In the genomic region with DNA sequence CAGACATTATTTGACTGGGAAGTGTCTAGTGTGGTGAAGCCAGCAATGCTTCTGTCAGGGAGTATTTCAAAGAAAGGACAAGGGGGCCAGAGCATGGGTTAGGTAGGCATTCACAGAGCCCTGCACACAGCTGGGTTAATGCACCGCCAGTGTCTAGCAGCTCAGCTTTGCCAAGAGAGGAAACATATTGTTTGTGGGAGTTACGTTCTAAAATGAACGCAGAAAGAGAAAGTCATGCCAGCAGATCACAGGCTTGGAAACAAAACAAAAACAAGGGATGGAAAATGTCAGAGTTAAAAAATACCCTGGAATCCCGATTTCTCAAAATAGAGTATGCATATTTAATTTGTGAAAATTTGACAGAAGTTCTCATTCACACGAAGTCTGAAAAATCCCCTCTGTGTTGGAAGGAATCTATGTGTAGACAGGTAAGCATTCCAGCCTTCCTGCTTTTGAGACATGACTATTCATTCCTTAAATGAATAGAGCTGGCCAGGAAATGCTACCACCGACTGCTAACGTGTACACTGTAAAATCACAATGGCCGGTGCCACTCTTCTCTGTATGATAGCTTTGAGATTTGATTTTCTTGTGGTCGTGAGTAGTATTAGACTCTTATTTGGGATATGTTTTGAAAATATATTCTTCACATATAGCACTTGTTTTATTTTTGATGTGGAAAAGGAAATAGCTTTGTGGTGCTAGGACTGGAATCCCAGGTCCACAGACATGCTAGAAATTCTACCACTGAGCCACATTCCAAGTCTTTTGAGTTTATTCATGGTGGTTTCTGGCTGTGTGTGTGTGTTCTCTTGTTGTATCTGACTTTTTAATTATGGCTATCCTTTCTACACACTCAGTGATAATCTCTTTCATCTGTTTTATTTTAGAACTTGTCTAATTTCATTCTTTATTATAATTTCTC, we compare ENCODE assay signal across 17 mouse cellular contexts. TPM values are rescaled to one million over a fixed set of nuclear protein-coding genes. Genes with fewer than 3 reads are reported as not detected.
DNase-seq lines count a peak whose midpoint lies in the region; ATAC-seq and TF ChIP-seq lines count a peak whose summit lies in the region.
"Had no signal": no experiment of that assay in that cellular context is flagged by ENCODE, and none has a peak within 500 bp of the region (broad histone marks: within the 10 kb centered on the region; RNA-seq: fewer than 3 reads in every experiment).

No protein-coding gene starts in this region.

- no peaks in the 10 kb centered on the region for H3K9me3 ChIP-seq in kidney, embryonic 15.5 days (replicated peaks)
- H3K9me3 ChIP-seq in intestine, embryonic 15.5 days, result no peaks in the 10 kb centered on the region
- no peaks in the 10 kb centered on the region for H3K9me3 ChIP-seq in hindbrain, embryonic 14.5 days (ENCODE audit: control insufficient read depth, low read length)
- H3K9me3 ChIP-seq: heart, embryonic 15.5 days; hindbrain, embryonic 13.5 days had no signal

- peak; percentile 22 for DNase-seq in kidney, adult 2 months
- DNase-seq in 3T3-L1 (ENCODE audit: low read depth, low spot score), result peak; percentile 58
- peak; percentile 45 for DNase-seq in left cerebral cortex, postnatal 36 days (ENCODE audit: low spot score in 2 of 2)
- no peak for DNase-seq in spleen, adult 18-20 months
- no peak for DNase-seq in hindbrain, embryonic 14.5 days (ENCODE audit: low spot score)
- DNase-seq: cerebellum, adult 11 months; kidney, adult 18-20 months; kidney, postnatal 4 days; liver, postnatal 0 days had no signal

- no peak for ATAC-seq in kidney, embryonic 15.5 days (replicated peaks; ENCODE audit: low FRiP score)
- ATAC-seq in intestine, embryonic 15.5 days, result no peak
- ATAC-seq in hindbrain, embryonic 14.5 days (ENCODE audit: low FRiP score), result no peak
- ATAC-seq: CD4-positive, CD25-positive, alpha-beta regulatory T cell, adult 4 months; liver, postnatal 0 days had no signal

- no peak for TF ChIP-seq POLR2A in kidney, adult 2 months (IDR thresholded peaks at IDR 0.05; ENCODE audit: low read depth, low read length)
- no peak for TF ChIP-seq POLR2A in embryonic fibroblast, embryonic 13.5 days (IDR thresholded peaks at IDR 0.05; ENCODE audit: low read depth, low read length)

- no peak overlapping the region for H3K9ac ChIP-seq in kidney, embryonic 15.5 days
- H3K9ac ChIP-seq in intestine, embryonic 15.5 days, result no peak overlapping the region
- H3K9ac ChIP-seq in hindbrain, embryonic 14.5 days, result no peak overlapping the region
- H3K9ac ChIP-seq: heart, embryonic 15.5 days; hindbrain, embryonic 13.5 days; liver, postnatal 0 days had no signal

- 48% methylated on average over 9 of the region's 9 CpGs for WGBS in kidney, adult 2 months
- WGBS in kidney, embryonic 15.5 days, result 66% methylated on average over 9 of the region's 9 CpGs
- 74% methylated on average over 9 of the region's 9 CpGs for WGBS in intestine, embryonic 15.5 days
- WGBS in hindbrain, embryonic 14.5 days, result 82% methylated on average over 9 of the region's 9 CpGs

- H3K4me3 ChIP-seq in kidney, adult 2 months (ENCODE audit: insufficient read depth, low read depth, low read length), result no peak overlapping the region
- H3K4me3 ChIP-seq in kidney, embryonic 15.5 days (replicated peaks), result no peak overlapping the region
- H3K4me3 ChIP-seq in embryonic fibroblast, embryonic 13.5 days (ENCODE audit: insufficient read depth, low read length), result no peak overlapping the region
- no peak overlapping the region for H3K4me3 ChIP-seq in intestine, embryonic 15.5 days (replicated peaks)
- H3K4me3 ChIP-seq in hindbrain, embryonic 14.5 days (replicated peaks; ENCODE audit: low read length), result no peak overlapping the region
- H3K4me3 ChIP-seq: erythroblast, embryonic 14.5 days; heart, embryonic 15.5 days; hindbrain, embryonic 13.5 days; megakaryocyte, embryonic 14.5 days had no signal

- H3K4me2 ChIP-seq in kidney, embryonic 15.5 days, result no peak overlapping the region
- H3K4me2 ChIP-seq in intestine, embryonic 15.5 days (replicated peaks), result no peak overlapping the region
- no peak overlapping the region for H3K4me2 ChIP-seq in hindbrain, embryonic 14.5 days (replicated peaks)
- H3K4me2 ChIP-seq: heart, embryonic 15.5 days; hindbrain, embryonic 13.5 days had no signal

- no peak for TF ChIP-seq CTCF in kidney, adult 2 months (conservative IDR thresholded peaks at IDR 0.05; ENCODE audit: insufficient read depth, insufficient read length, low read depth, low read length)
- TF ChIP-seq CTCF in embryonic fibroblast, embryonic 13.5 days (IDR thresholded peaks at IDR 0.05; ENCODE audit: borderline replicate concordance, insufficient read depth, low read length), result no peak

- no peaks in the 10 kb centered on the region; the same call in 1 of the 2 replicates for H3K27me3 ChIP-seq in kidney, adult 2 months (replicated peaks; ENCODE audit: control insufficient read depth, insufficient read depth, low read length)
- no peaks in the 10 kb centered on the region for H3K27me3 ChIP-seq in kidney, embryonic 15.5 days
- no peaks in the 10 kb centered on the region for H3K27me3 ChIP-seq in intestine, embryonic 15.5 days (replicated peaks)
- no peaks in the 10 kb centered on the region for H3K27me3 ChIP-seq in hindbrain, embryonic 14.5 days (ENCODE audit: control insufficient read depth, insufficient read depth, low read length)
- H3K27me3 ChIP-seq: heart, embryonic 15.5 days; hindbrain, embryonic 13.5 days; megakaryocyte, embryonic 14.5 days had no signal

- no peak overlapping the region for H3K27ac ChIP-seq in kidney, adult 2 months (ENCODE audit: insufficient read depth, low read depth, low read length)
- H3K27ac ChIP-seq in kidney, embryonic 15.5 days, result no peak overlapping the region
- H3K27ac ChIP-seq in embryonic fibroblast, embryonic 13.5 days (ENCODE audit: insufficient read depth, low read length), result peak overlapping the region; percentile 86
- H3K27ac ChIP-seq in intestine, embryonic 15.5 days, result no peak overlapping the region
- no peak overlapping the region for H3K27ac ChIP-seq in hindbrain, embryonic 14.5 days
- H3K27ac ChIP-seq: heart, embryonic 15.5 days; hindbrain, embryonic 13.5 days had no signal

- no peaks in the 10 kb centered on the region for H3K4me1 ChIP-seq in kidney, adult 2 months (ENCODE audit: control insufficient read depth, insufficient read depth, low read length)
- H3K4me1 ChIP-seq in kidney, embryonic 15.5 days, result no peaks in the 10 kb centered on the region
- peaks cover 11% of the 10 kb centered on the region for H3K4me1 ChIP-seq in embryonic fibroblast, embryonic 13.5 days (ENCODE audit: control insufficient read depth, insufficient read depth, low read length)
- H3K4me1 ChIP-seq in intestine, embryonic 15.5 days (replicated peaks), result no peaks in the 10 kb centered on the region
- H3K4me1 ChIP-seq in hindbrain, embryonic 14.5 days (replicated peaks; ENCODE audit: control insufficient read depth, insufficient read depth, low read length), result no peaks in the 10 kb centered on the region
- H3K4me1 ChIP-seq: heart, embryonic 15.5 days; hindbrain, embryonic 13.5 days had no signal

- intact Hi-C loops in left cerebral cortex, postnatal 36 days (cut with DNase I), result no loop called here

- no peaks in the 10 kb centered on the region for H3K36me3 ChIP-seq in kidney, adult 2 months (ENCODE audit: control insufficient read depth, insufficient read depth, low read length)
- no peaks in the 10 kb centered on the region for H3K36me3 ChIP-seq in kidney, embryonic 15.5 days
- no peaks in the 10 kb centered on the region for H3K36me3 ChIP-seq in intestine, embryonic 15.5 days
- H3K36me3 ChIP-seq in hindbrain, embryonic 14.5 days (replicated peaks; ENCODE audit: control insufficient read depth, insufficient read depth), result no peaks in the 10 kb centered on the region
- H3K36me3 ChIP-seq: heart, embryonic 15.5 days; hindbrain, embryonic 13.5 days had no signal

RNA-seq across cellular contexts. Expression of a gene that starts 9.7 kb away (rescaled TPM):
- 18.7 and 33.7 TPM in 2 replicates for polyA plus RNA-seq in kidney, adult 2 months (2012; rRNA removed)
- polyA plus RNA-seq in kidney, embryonic 15.5 days (2015; fragmentation: Nextera tagmentation; extraction: Ambion mirVana), result 64.0 and 69.2 TPM in 2 replicates
- polyA plus RNA-seq in embryonic fibroblast, embryonic 13.5 days (2011; ENCODE audit: insufficient read length, low read depth, missing spikeins), result 110 and 127 TPM in 2 replicates
- 100 to 1,000 TPM; 137 to 160 TPM for total RNA-seq in left cerebral cortex, postnatal 36 days (2021)
- polyA plus RNA-seq in intestine, embryonic 15.5 days (2015; fragmentation: Nextera tagmentation; extraction: Ambion mirVana), result 89.1 and 101 TPM in 2 replicates
- polyA plus RNA-seq in hindbrain, embryonic 14.5 days (2014; fragmentation: Nextera tagmentation; extraction: Ambion mirVana), result 198 and 251 TPM in 2 replicates

Comparison
In these comparisons a context has a peak if more than half of its experiments do, and no peak if none do; other contexts are left out.
1. DNase-seq: peak in kidney, adult 2 months (single experiment), 3T3-L1 (single experiment) and left cerebral cortex, postnatal 36 days (2 of 2); none in spleen, adult 18-20 months (0 of 2) and hindbrain, embryonic 14.5 days (single experiment).